Mouse (Mus musculus): ENCODE results near the gene Nckap5l. TPM values are rescaled to one million over a fixed set of nuclear protein-coding genes. Genes with fewer than 3 reads are reported as not detected.

Gene Nckap5l
- polyA plus RNA-seq, 1 experiment: not detected

DNA sequence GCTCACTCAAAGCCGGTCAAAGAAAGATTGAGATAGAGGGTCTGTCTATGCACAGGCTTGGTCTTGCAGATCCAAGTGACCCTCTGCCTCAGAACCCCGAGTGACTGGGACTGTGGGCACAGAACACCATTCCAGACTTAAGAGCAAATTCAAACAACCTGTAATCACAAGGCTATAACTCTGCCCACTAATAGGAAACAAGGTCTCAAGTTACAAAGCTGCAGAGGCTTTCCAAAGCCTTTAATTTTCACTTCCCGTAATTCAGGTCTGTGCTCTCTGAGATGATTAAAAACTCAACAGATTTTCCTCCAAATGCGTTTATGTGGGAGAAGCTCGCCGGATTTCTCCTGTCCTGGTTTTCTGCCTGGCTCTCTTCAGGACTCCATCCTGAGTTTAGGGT, 73.5 kb downstream of the Nckap5l start:
- WGBS: 63% methylated on average over 6 of the region's 6 CpGs
- Histone ChIP-seq H3K27ac (ENCODE audit: insufficient read depth, low read depth, low read length) (no peak overlapping the region), H3K4me1 (ENCODE audit: control insufficient read depth, insufficient read depth, low read length) (no peaks in the 10 kb centered on the region), H3K4me3 (ENCODE audit: insufficient read depth, low read depth, low read length) (no peak overlapping the region)
- TF ChIP-seq CTCF (IDR thresholded peaks at IDR 0.05; ENCODE audit: insufficient read depth, low read depth, low read length) (no peak), POLR2A (IDR thresholded peaks at IDR 0.05; ENCODE audit: insufficient read depth, low read depth, low read length) (no peak)

GRCm38 (mm10) chr15:99382893-99383292, 74.7 kb downstream of the Nckap5l start:
- no peaks in the 10 kb centered on the region for H3K4me1 ChIP-seq (ENCODE audit: control insufficient read depth, insufficient read depth, low read length)
- no peak overlapping the region for H3K27ac ChIP-seq (ENCODE audit: insufficient read depth, low read depth, low read length)
- TF ChIP-seq CTCF (IDR thresholded peaks at IDR 0.05; ENCODE audit: insufficient read depth, low read depth, low read length) (no peak), POLR2A (IDR thresholded peaks at IDR 0.05; ENCODE audit: insufficient read depth, low read depth, low read length) (no peak)
- no peak overlapping the region for H3K4me3 ChIP-seq (ENCODE audit: insufficient read depth, low read depth, low read length)

- H3K4me3 ChIP-seq (ENCODE audit: insufficient read depth, low read depth, low read length): no peak overlapping the region
- WGBS: 87% methylated on average over 5 of the region's 5 CpGs
- no peak for TF ChIP-seq POLR2A (IDR thresholded peaks at IDR 0.05; ENCODE audit: insufficient read depth, low read depth, low read length)
- TF ChIP-seq CTCF (IDR thresholded peaks at IDR 0.05; ENCODE audit: insufficient read depth, low read depth, low read length): no peak
- H3K4me1 ChIP-seq (ENCODE audit: control insufficient read depth, insufficient read depth, low read length): no peaks in the 10 kb centered on the region
- H3K27ac ChIP-seq (ENCODE audit: insufficient read depth, low read depth, low read length): no peak overlapping the region
Measured at GRCm38 (mm10) chr15:99376240-99376639, 81.3 kb downstream of the Nckap5l start.

GRCm38 (mm10) chr15:99375581-99375980, 82.0 kb downstream of the Nckap5l start:
- WGBS: 86% methylated on average over 3 of the region's 3 CpGs
- TF ChIP-seq CTCF (IDR thresholded peaks at IDR 0.05; ENCODE audit: insufficient read depth, low read depth, low read length) (no peak), POLR2A (IDR thresholded peaks at IDR 0.05; ENCODE audit: insufficient read depth, low read depth, low read length) (no peak)
- Histone ChIP-seq H3K4me3 (ENCODE audit: insufficient read depth, low read depth, low read length) (no peak overlapping the region), H3K27ac (ENCODE audit: insufficient read depth, low read depth, low read length) (no peak overlapping the region), H3K4me1 (ENCODE audit: control insufficient read depth, insufficient read depth, low read length) (peaks cover 2% of the 10 kb centered on the region; the same call in 1 of the 2 replicates)

DNA sequence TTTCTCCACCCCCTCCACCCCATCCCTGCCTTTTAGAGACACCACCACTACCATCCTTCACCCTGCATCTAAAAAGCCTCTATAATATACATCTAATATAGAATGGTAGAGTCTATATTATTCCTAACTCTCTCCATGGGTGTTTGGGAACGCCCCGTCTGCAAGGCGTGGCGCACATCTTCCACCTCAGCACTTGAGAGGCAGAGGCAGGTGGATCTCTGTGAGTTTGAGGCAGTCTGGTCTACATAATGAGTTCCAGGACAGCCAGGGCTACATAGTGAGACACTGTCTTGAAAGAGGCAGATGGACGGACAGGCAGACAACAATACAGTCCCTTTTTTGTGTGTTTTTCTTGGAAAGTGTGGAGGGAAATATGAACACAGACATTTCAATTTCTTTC, 82.5 kb downstream of the Nckap5l start:
- WGBS: 89% methylated on average over 5 of the region's 5 CpGs

DNA sequence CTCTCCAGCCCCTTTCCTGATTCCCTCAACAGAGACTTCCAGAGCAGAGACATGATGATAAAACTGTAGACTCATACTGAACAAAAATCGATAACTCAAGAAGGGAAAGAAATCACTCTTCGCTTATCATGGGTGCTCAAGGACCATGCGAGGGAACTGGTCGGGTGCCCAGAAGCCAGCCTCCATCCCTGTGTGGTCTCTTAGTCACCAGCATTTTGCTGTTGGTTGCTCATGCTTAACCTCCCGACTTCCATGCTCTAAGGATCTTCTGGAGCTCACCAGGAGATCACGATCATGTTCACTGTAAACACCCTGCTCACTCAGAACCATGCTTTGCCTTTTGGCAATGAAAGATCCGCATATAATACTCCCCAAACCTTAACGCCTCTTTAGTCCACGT, 84.8 kb downstream of the Nckap5l start:
- peaks cover 8% of the 10 kb centered on the region for H3K4me1 ChIP-seq (ENCODE audit: control insufficient read depth, insufficient read depth, low read length)
- WGBS: 86% methylated on average over 9 of the region's 9 CpGs
- H3K4me3 ChIP-seq (ENCODE audit: insufficient read depth, low read depth, low read length): no peak overlapping the region
- H3K27ac ChIP-seq (ENCODE audit: insufficient read depth, low read depth, low read length): no peak overlapping the region
- TF ChIP-seq POLR2A (IDR thresholded peaks at IDR 0.05; ENCODE audit: insufficient read depth, low read depth, low read length): no peak

More for the DNA sequence above, 82.5 kb downstream of the Nckap5l start:
- Histone ChIP-seq H3K4me1 (ENCODE audit: control insufficient read depth, insufficient read depth, low read length) (peaks cover 4% of the 10 kb centered on the region; the same call in 1 of the 2 replicates), H3K27ac (ENCODE audit: insufficient read depth, low read depth, low read length) (no peak overlapping the region), H3K4me3 (ENCODE audit: insufficient read depth, low read depth, low read length) (no peak overlapping the region)
- TF ChIP-seq POLR2A (IDR thresholded peaks at IDR 0.05; ENCODE audit: insufficient read depth, low read depth, low read length): no peak
- TF ChIP-seq CTCF (IDR thresholded peaks at IDR 0.05; ENCODE audit: insufficient read depth, low read depth, low read length): no peak

Other genes starting within 250 kb of the Nckap5l start
- gene Kcnh3, start 232.9 kb downstream of the Nckap5l start, polyA plus RNA-seq (2012; ENCODE audit: insufficient read depth, insufficient read length, low replicate concordance, missing spikeins): not detected in 2 replicates
- gene Mcrs1, start 205.8 kb downstream of the Nckap5l start, polyA plus RNA-seq (2012; ENCODE audit: insufficient read depth, insufficient read length, low replicate concordance, missing spikeins): not detected in 2 replicates
- not detected in 2 replicates for gene Prpf40b, start 162.7 kb downstream of the Nckap5l start, polyA plus RNA-seq (2012; ENCODE audit: insufficient read depth, insufficient read length, low replicate concordance, missing spikeins)
- not detected in 2 replicates for gene Fam186b, start 161.9 kb downstream of the Nckap5l start, polyA plus RNA-seq (2012; ENCODE audit: insufficient read depth, insufficient read length, low replicate concordance, missing spikeins)
- not detected in 2 replicates for gene Fmnl3, start 87.3 kb downstream of the Nckap5l start, polyA plus RNA-seq (2012; ENCODE audit: insufficient read depth, insufficient read length, low replicate concordance, missing spikeins)
- 839 TPM in 1 of 2 replicates, not detected in the other for gene Tmbim6, start 64.9 kb downstream of the Nckap5l start, polyA plus RNA-seq (2012; ENCODE audit: insufficient read depth, insufficient read length, low replicate concordance, missing spikeins)
- gene Bcdin3d, start 17.0 kb upstream of the Nckap5l start, polyA plus RNA-seq (2012; ENCODE audit: insufficient read depth, insufficient read length, low replicate concordance, missing spikeins): not detected in 2 replicates
- not detected in 2 replicates for gene Faim2, start 70.4 kb upstream of the Nckap5l start, polyA plus RNA-seq (2012; ENCODE audit: insufficient read depth, insufficient read length, low replicate concordance, missing spikeins)
- not detected in 2 replicates for gene Aqp2, start 121.3 kb upstream of the Nckap5l start, polyA plus RNA-seq (2012; ENCODE audit: insufficient read depth, insufficient read length, low replicate concordance, missing spikeins)
- not detected in 2 replicates for gene Aqp5, start 133.0 kb upstream of the Nckap5l start, polyA plus RNA-seq (2012; ENCODE audit: insufficient read depth, insufficient read length, low replicate concordance, missing spikeins)
- gene Aqp6, start 143.7 kb upstream of the Nckap5l start, polyA plus RNA-seq (2012; ENCODE audit: insufficient read depth, insufficient read length, low replicate concordance, missing spikeins): not detected in 2 replicates
- not detected in 2 replicates for gene Racgap1, start 193.9 kb upstream of the Nckap5l start, polyA plus RNA-seq (2012; ENCODE audit: insufficient read depth, insufficient read length, low replicate concordance, missing spikeins)
- not detected in 2 replicates for gene Asic1, start 212.6 kb upstream of the Nckap5l start, polyA plus RNA-seq (2012; ENCODE audit: insufficient read depth, insufficient read length, low replicate concordance, missing spikeins)
- 510 TPM in 1 of 2 replicates, not detected in the other for gene Smarcd1, start 244.4 kb upstream of the Nckap5l start, polyA plus RNA-seq (2012; ENCODE audit: insufficient read depth, insufficient read length, low replicate concordance, missing spikeins)
- gene Gm17349, start 247.7 kb upstream of the Nckap5l start, polyA plus RNA-seq (2012; ENCODE audit: insufficient read depth, insufficient read length, low replicate concordance, missing spikeins): not detected in 2 replicates

Data from olfactory bulb, adult 2 months (tissue).